Mouse (Mus musculus) lung, embryonic 15.5 days (tissue): ENCODE results near the gene Ankrd12. TPM values are rescaled to one million over a fixed set of nuclear protein-coding genes. Genes with fewer than 3 reads are reported as not detected.

ENCODE experiments used
- ATAC-seq: fragments of 200-750 bp; cut with Nextera tagmentation; 2 replicates; pipeline ENCODE4 v1.8.0; 2017; ENCODE audit warnings: moderate number of reproducible peaks, borderline replicate concordance; ENCODE audit not compliant: low FRiP score, low TSS enrichment; ENCODE audit errors: extremely low read depth
- H3K27ac ChIP-seq: fragments of 300-500 bp; sonication (generic); 2 replicates; pipeline ENCODE4 v1.5.1; 2015; ENCODE audit warnings: moderate library complexity, mild to moderate bottlenecking, inconsistent platforms
- H3K27me3 ChIP-seq: fragments of 300-500 bp; sonication (generic); 2 replicates; pipeline ENCODE4 v1.6.1; 2015; ENCODE audit warnings: inconsistent platforms
- H3K36me3 ChIP-seq: fragments of 300-500 bp; sonication (generic); 2 replicates; pipeline ENCODE4 v1.6.1; 2015; ENCODE audit warnings: inconsistent platforms
- H3K4me1 ChIP-seq: fragments of 300-500 bp; sonication (generic); 2 replicates; pipeline ENCODE4 v1.6.1; 2015; ENCODE audit warnings: inconsistent platforms
- H3K4me2 ChIP-seq: fragments of 300-500 bp; sonication (generic); 2 replicates; pipeline ENCODE4 v1.6.1; 2015; ENCODE audit warnings: inconsistent platforms, mild to moderate bottlenecking, moderate library complexity
- H3K4me3 ChIP-seq: fragments of 300-500 bp; sonication (generic); 2 replicates; pipeline ENCODE4 v1.5.1; 2015; ENCODE audit warnings: mild to moderate bottlenecking, inconsistent platforms
- H3K9ac ChIP-seq: fragments of 300-500 bp; sonication (generic); 2 replicates; pipeline ENCODE4 v1.6.1; 2015; ENCODE audit warnings: inconsistent platforms
- H3K9me3 ChIP-seq: fragments of 300-500 bp; sonication (generic); 2 replicates; pipeline ENCODE4 v1.6.1; 2016; ENCODE audit warnings: inconsistent platforms
- WGBS: fragments of 180-500 bp; shearing (Covaris S2); methylation state at CpG from one replicate; pipeline ENCODE4 v1.1.7; 2015; 5-methylcytosine and 5-hydroxymethylcytosine counted together
- polyA plus RNA-seq: library from polyadenylated mRNA; unstranded; fragments of >200 nt; fragmentation: Nextera tagmentation; extraction: Ambion mirVana; gene quantifications from 2 replicates; pipeline ENCODE4 v1.2.1, GENCODE M21; 2015

Gene Ankrd12
- polyA plus RNA-seq, 1 experiment from 2014 or later, result 18.5 TPM

- H3K9ac ChIP-seq, result no peak overlapping the region
- H3K9me3 ChIP-seq, result no peaks in the 10 kb centered on the region
- H3K27ac ChIP-seq, result no peak overlapping the region
- no peaks in the 10 kb centered on the region for H3K27me3 ChIP-seq
- no peaks in the 10 kb centered on the region for H3K36me3 ChIP-seq
- no peak overlapping the region for H3K4me3 ChIP-seq
- 47% methylated on average over 10 of the region's 10 CpGs for WGBS
- H3K4me1 ChIP-seq, result peaks cover 10% of the 10 kb centered on the region; the same call in 1 of the 2 replicates
- no peak overlapping the region for H3K4me2 ChIP-seq
- ATAC-seq, result no peak
These were observed 29.8 kb upstream of the Ankrd12 start for GRCm38 (mm10) chr17:66106601-66107267.

- no peaks in the 10 kb centered on the region for H3K27me3 ChIP-seq
- H3K4me2 ChIP-seq, result no peak overlapping the region
- H3K9ac ChIP-seq, result no peak overlapping the region
- WGBS, result 87% methylated on average over 7 of the region's 7 CpGs
- H3K4me1 ChIP-seq, result peaks cover 10% of the 10 kb centered on the region
- H3K4me3 ChIP-seq, result no peak overlapping the region
- H3K27ac ChIP-seq, result no peak overlapping the region
- H3K9me3 ChIP-seq, result no peaks in the 10 kb centered on the region
- no peaks in the 10 kb centered on the region for H3K36me3 ChIP-seq
- ATAC-seq, result no peak
These were observed 27.2 kb upstream of the Ankrd12 start for GRCm38 (mm10) chr17:66104076-66104475.

GRCm38 (mm10) chr17:66101380-66102330 lies 24.8 kb upstream of the Ankrd12 start, which contains the start of gene Ndufv2:
Gene Ndufv2 (minus strand): TSS chr17:66101559.
- WGBS, result under 1% methylated on average over 67 of the region's 67 CpGs
- H3K4me2 ChIP-seq, result peak within 1 kb of the TSS; percentile 85
- H3K4me1 ChIP-seq, result peaks cover 10% of the 10 kb centered on the region
- H3K4me3 ChIP-seq, result peak within 1 kb of the TSS; percentile 92
- ATAC-seq, result peak; percentile 100
- no peaks in the 10 kb centered on the region for H3K9me3 ChIP-seq
- H3K36me3 ChIP-seq, result no peaks in the 10 kb centered on the region
- peak within 1 kb of the TSS; percentile 95 for H3K27ac ChIP-seq
- no peaks in the 10 kb centered on the region for H3K27me3 ChIP-seq
- peak within 1 kb of the TSS; percentile 96 for H3K9ac ChIP-seq

- WGBS, result under 1% methylated on average over 41 of the region's 41 CpGs
- ATAC-seq, result no peak
- Histone ChIP-seq H3K9me3 (no peaks in the 10 kb centered on the region), H3K27ac (peak overlapping the region; percentile 95), H3K4me3 (peak overlapping the region; percentile 92), H3K4me2 (peak overlapping the region; percentile 85), H3K9ac (peak overlapping the region; percentile 96), H3K36me3 (no peaks in the 10 kb centered on the region), H3K27me3 (no peaks in the 10 kb centered on the region), H3K4me1 (peaks cover 10% of the 10 kb centered on the region)
These were observed 23.9 kb upstream of the Ankrd12 start for GRCm38 (mm10) chr17:66100566-66101379.

- WGBS, result 69% methylated on average over 3 of the region's 3 CpGs
- peaks cover 18% of the 10 kb centered on the region for H3K36me3 ChIP-seq
These were observed 15.8 kb upstream of the Ankrd12 start for GRCm38 (mm10) chr17:66092664-66093063.

GRCm38 (mm10) chr17:66092065-66092464 lies 15.2 kb upstream of the Ankrd12 start:
- no peaks in the 10 kb centered on the region for H3K4me1 ChIP-seq
- peaks cover 22% of the 10 kb centered on the region for H3K36me3 ChIP-seq
- no peaks in the 10 kb centered on the region for H3K9me3 ChIP-seq
- 82% methylated on average over 2 of the region's 2 CpGs for WGBS
- no peak overlapping the region for H3K4me2 ChIP-seq
- H3K27me3 ChIP-seq, result no peaks in the 10 kb centered on the region
- no peak for ATAC-seq
- no peak overlapping the region for H3K27ac ChIP-seq
- H3K9ac ChIP-seq, result no peak overlapping the region
- H3K4me3 ChIP-seq, result no peak overlapping the region

More at GRCm38 (mm10) chr17:66092664-66093063, 15.8 kb upstream of the Ankrd12 start:
- Histone ChIP-seq H3K4me3 (no peak overlapping the region), H3K9ac (no peak overlapping the region), H3K27ac (no peak overlapping the region), H3K4me1 (no peaks in the 10 kb centered on the region), H3K27me3 (no peaks in the 10 kb centered on the region), H3K9me3 (no peaks in the 10 kb centered on the region), H3K4me2 (no peak overlapping the region)
- ATAC-seq, result no peak

GRCm38 (mm10) chr17:66091392-66091791 lies 14.5 kb upstream of the Ankrd12 start:
- Histone ChIP-seq H3K9me3 (no peaks in the 10 kb centered on the region), H3K27me3 (no peaks in the 10 kb centered on the region), H3K4me3 (no peak overlapping the region), H3K9ac (no peak overlapping the region), H3K4me1 (no peaks in the 10 kb centered on the region), H3K36me3 (peaks cover 26% of the 10 kb centered on the region), H3K4me2 (no peak overlapping the region), H3K27ac (no peak overlapping the region)
- 85% methylated on average over 2 of the region's 2 CpGs for WGBS
- no peak for ATAC-seq

GRCm38 (mm10) chr17:66090251-66090650 lies 13.4 kb upstream of the Ankrd12 start:
- Histone ChIP-seq H3K9me3 (no peaks in the 10 kb centered on the region), H3K4me1 (no peaks in the 10 kb centered on the region), H3K9ac (no peak overlapping the region), H3K27me3 (no peaks in the 10 kb centered on the region), H3K4me2 (no peak overlapping the region), H3K36me3 (peaks cover 38% of the 10 kb centered on the region), H3K4me3 (no peak overlapping the region), H3K27ac (no peak overlapping the region)
- ATAC-seq, result no peak

- Histone ChIP-seq H3K4me3 (no peak overlapping the region), H3K4me2 (no peak overlapping the region), H3K27ac (no peak overlapping the region), H3K36me3 (peaks cover 39% of the 10 kb centered on the region), H3K9ac (no peak overlapping the region), H3K4me1 (no peaks in the 10 kb centered on the region), H3K9me3 (no peaks in the 10 kb centered on the region), H3K27me3 (no peaks in the 10 kb centered on the region)
- no peak for ATAC-seq
- 85% methylated on average over 1 of the region's 1 CpGs for WGBS
These were observed 8.1 kb upstream of the Ankrd12 start for GRCm38 (mm10) chr17:66085038-66085437.

- no peaks in the 10 kb centered on the region for H3K9me3 ChIP-seq
- no peaks in the 10 kb centered on the region for H3K27me3 ChIP-seq
- H3K4me1 ChIP-seq, result no peaks in the 10 kb centered on the region
- WGBS, result 74% methylated on average over 1 of the region's 1 CpGs
- H3K4me3 ChIP-seq, result no peak overlapping the region
- H3K27ac ChIP-seq, result no peak overlapping the region
- no peak overlapping the region for H3K9ac ChIP-seq
- no peak for ATAC-seq
- no peak overlapping the region for H3K4me2 ChIP-seq
- H3K36me3 ChIP-seq, result peaks cover 40% of the 10 kb centered on the region
These were observed 7.6 kb upstream of the Ankrd12 start for GRCm38 (mm10) chr17:66084486-66084885.

GRCm38 (mm10) chr17:66077437-66077850 lies 555 bp upstream of the Ankrd12 start:
- Histone ChIP-seq H3K4me3 (peak overlapping the region; percentile 98), H3K36me3 (peaks cover 11% of the 10 kb centered on the region), H3K4me2 (peak overlapping the region; percentile 90), H3K9ac (peak overlapping the region; percentile 70), H3K4me1 (peaks cover 23% of the 10 kb centered on the region; the same call in 1 of the 2 replicates), H3K9me3 (no peaks in the 10 kb centered on the region), H3K27me3 (no peaks in the 10 kb centered on the region), H3K27ac (peak overlapping the region; percentile 87)
- ATAC-seq, result peak; percentile 58; the same call in 1 of the 2 replicates
- under 1% methylated on average over 23 of the region's 23 CpGs for WGBS
